Mouse (Mus musculus) stomach, postnatal 0 days (tissue): ENCODE results near the gene Tbc1d9b.

Experiments used
- CTCF ChIP-seq: IDR thresholded peaks from 2 replicates; pipeline ENCODE4 v1.5.1; 2016; ENCODE audit warnings: antibody characterized with exemption, low read depth, mild to moderate bottlenecking, moderate library complexity
- EP300 ChIP-seq: optimal IDR thresholded peaks from 2 replicates; pipeline ENCODE3; 2016; ENCODE audit warnings: antibody characterized with exemption

- TF ChIP-seq CTCF (no peak), EP300 (no peak)
Observed at GRCm38 (mm10) chr11:50190362-50190761, 59.2 kb downstream of the Tbc1d9b start.
